Mouse (Mus musculus) CD8-positive naive resting alpha-beta T cell, adult 2 months (primary cell): ENCODE results near the gene Sgpp2.

ENCODE experiments used
- DNase-seq, 2 experiments: peaks; one replicate each; pipeline ENCODE4 v3.0.0; 2022; ENCODE audit warnings: low read depth in 2 of 2, low spot score in 2 of 2

Gene Sgpp2

DNA sequence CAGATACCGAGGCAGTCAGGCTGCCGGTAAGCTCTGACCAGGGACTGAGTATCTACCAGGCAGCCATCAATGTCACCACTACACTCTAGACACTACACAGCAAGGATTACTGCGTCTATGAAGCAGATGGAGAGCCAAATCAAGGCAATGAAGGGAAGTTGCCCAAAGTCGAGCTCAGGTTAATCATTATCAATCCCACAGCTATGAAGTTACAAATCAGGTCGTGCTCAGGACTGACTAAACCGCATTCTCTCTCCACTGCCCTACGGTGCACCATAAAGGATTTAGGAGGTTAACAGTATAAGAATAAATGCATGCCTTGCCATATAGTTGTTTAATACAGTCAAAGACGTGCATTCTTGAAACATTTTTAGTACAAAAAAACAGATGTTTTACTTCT lies 136.1 kb downstream of the Sgpp2 start:
- DNase-seq: no peak

DNA sequence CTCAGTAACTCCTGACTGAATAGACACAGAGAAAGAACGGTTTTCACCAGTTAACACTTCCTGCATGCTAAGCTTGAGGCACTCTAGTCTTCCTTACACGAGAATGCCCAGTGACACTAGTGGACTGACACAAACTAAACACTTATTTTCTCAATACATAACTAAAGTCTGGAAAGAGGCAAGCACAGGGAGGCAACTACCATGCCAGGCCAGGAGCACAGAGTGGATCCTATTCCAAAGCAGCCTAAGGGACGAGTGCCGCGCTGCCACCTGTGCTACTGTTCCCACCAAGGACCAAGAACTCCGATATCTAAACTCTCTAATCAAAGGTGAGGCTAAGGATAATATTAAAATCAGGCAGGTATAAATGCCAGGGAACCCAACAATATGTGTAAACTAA lies 136.6 kb downstream of the Sgpp2 start:
- no peak for DNase-seq

DNA sequence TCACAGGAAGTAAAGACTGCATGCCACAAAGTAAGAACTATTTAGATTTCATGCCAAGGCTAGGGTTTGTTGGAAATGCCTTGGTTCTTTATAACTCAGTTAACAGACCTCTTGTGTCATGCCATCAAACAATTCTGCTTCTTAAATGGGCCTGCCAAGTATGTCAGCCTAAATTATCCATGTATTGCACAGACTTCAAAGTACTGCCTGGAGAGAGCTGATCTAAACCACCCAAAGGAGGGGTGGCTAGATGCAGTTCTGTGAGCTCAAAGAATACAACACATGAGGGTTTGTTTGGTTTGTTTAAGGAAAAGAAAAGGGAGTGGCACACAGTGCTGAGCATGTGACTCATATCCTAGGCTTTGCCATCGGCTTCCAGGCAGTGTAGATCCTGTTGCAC lies 137.9 kb downstream of the Sgpp2 start:
- DNase-seq: no peak

DNA sequence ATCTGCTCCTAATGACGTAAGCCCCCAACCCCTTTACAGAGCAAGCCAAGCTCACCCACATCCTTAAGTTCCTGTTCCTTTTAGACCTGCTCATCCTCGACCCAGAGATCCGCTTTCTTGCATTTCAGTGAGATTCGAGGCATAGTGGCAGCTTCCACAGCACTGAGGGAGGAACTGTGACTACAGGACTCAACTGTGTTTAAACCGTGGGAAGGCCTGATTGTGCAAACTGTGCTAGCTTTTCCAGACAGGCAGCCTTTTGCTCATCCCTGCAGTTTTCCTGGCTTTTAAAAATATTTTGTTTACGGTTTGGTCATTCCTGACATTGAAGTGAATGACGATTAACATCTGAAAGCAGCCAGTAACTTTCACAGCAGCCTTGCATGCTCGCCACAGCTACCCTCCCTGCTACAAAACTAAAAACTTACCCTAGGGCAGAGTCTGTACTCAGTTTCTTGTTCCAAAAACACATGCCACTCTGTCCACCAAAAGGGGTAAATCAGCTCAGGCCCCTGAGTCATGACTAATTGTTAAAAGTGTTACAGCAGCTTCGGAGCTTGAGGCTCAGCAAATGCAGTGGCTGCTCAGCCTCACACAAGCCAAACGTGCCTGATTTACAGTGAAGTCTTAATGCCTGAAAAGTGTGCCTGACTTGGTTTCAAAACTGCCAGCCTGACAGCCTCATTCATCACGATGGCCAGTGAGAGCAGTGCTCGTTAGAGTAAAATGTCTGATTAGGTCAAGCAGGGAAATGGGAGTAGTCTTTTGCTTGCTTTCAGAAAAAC lies 141.1 kb downstream of the Sgpp2 start:
- DNase-seq: no peak

DNA sequence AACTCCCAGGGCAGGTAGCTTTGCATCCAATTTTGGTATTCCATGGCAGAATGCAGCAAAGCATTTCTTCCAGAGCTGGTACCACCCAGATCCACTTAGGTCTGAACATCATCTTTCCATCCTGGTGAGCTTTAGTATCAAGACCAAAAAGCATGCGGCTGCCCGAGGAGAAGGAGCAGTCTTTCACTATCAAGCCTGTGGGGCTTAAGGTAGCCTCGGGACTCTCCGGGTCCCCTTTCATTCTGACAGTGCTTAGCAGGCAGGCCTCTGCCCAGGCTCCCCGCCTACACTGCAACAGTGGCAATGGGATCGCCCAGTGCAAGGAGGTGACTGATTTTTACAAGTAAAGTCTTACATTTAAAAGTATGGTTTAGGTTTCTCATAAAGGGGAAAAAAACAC lies 142.4 kb downstream of the Sgpp2 start:
- DNase-seq: no peak

DNA sequence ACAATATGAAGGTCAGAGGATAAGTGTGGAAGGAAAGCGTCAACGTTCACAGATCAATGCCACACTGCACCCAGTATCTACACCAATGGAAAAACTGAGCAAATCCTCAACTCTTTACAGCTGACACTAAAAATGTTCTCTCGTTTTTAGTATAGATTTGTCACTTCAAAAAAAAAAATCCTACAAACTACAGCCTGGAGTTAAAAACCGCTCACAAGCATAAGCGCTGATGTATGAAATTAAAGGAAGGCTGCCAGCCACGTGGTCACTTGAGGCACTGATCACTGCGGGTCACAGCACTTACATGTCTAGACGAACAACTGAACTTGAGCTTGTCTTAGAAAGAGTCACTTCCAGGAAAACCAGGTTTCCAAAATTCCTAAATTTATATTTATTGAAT lies 143.7 kb downstream of the Sgpp2 start:
- no peak for DNase-seq

DNA sequence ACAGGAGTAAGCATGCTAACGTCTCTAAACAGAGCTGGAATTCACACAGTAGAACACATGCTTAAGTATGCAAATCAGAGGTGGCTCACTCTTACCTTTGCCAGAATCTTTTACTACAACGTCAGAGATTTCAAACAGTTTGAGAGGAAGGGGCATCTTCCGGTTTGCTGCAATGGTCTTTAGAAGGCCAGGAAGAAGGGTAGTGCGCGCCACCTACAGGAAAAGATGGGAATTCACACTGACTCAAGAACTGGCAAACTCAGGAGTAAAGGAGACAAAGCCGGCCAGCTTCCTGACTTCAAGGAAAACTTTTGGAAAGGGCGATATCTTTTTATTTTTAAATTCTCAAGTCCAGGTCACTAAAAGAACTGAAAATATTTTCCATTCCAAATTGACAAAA lies 144.5 kb downstream of the Sgpp2 start:
- no peak for DNase-seq
